Mouse (Mus musculus) neural tube, embryonic 12.5 days (tissue): ENCODE data around the gene Mrpl20. TPM values are rescaled to one million over a fixed set of nuclear protein-coding genes. Genes with fewer than 3 reads are reported as not detected.

Source experiments
- ATAC-seq: fragments of 200-750 bp; cut with Nextera tagmentation; 2 replicates; pipeline ENCODE4 v1.8.0; 2017; ENCODE audit warnings: low read depth, mild to moderate bottlenecking, moderate TSS enrichment, moderate library complexity; ENCODE audit not compliant: low FRiP score
- H3K27ac ChIP-seq: fragments of 300-500 bp; sonication (generic); 2 replicates; pipeline ENCODE4 v1.5.1; 2016
- H3K27me3 ChIP-seq: fragments of 300-500 bp; sonication (generic); replicated peaks from 2 replicates; pipeline ENCODE4 v1.6.1; 2016; ENCODE audit warnings: mild to moderate bottlenecking
- H3K36me3 ChIP-seq: fragments of 300-500 bp; sonication (generic); 2 replicates; pipeline ENCODE4 v1.6.1; 2016; ENCODE audit warnings: mild to moderate bottlenecking
- H3K4me1 ChIP-seq: fragments of 300-500 bp; sonication (generic); 2 replicates; pipeline ENCODE4 v1.6.1; 2016
- H3K4me2 ChIP-seq: fragments of 300-500 bp; sonication (generic); replicated peaks from 2 replicates; pipeline ENCODE4 v1.6.1; 2016; ENCODE audit warnings: mild to moderate bottlenecking
- H3K4me3 ChIP-seq: fragments of 300-500 bp; sonication (generic); 2 replicates; pipeline ENCODE4 v1.5.1; 2016
- H3K9ac ChIP-seq: fragments of 300-500 bp; sonication (generic); 2 replicates; pipeline ENCODE4 v1.6.1; 2016; ENCODE audit warnings: mild to moderate bottlenecking
- H3K9me3 ChIP-seq: fragments of 300-500 bp; sonication (generic); 2 replicates; pipeline ENCODE4 v1.6.1; 2016; ENCODE audit warnings: mild to moderate bottlenecking
- WGBS: fragments of 180-500 bp; shearing (Covaris S2); methylation state at CpG from one replicate; pipeline ENCODE4 v1.1.7; 2016; 5-methylcytosine and 5-hydroxymethylcytosine counted together
- polyA plus RNA-seq: library from polyadenylated mRNA; unstranded; fragments of >200 nt; fragmentation: Nextera tagmentation; extraction: Ambion mirVana; gene quantifications from 2 replicates; pipeline ENCODE4 v1.2.1, GENCODE M21; 2016

Mrpl20 gene
- polyA plus RNA-seq, 1 experiment from 2014 or later, result 226 TPM

GRCm38 (mm10) chr4:155812665-155813181, 10.0 kb downstream of the Mrpl20 start:
- Histone ChIP-seq H3K36me3 (peaks cover 68% of the 10 kb centered on the region), H3K9me3 (no peaks in the 10 kb centered on the region), H3K27me3 (no peaks in the 10 kb centered on the region), H3K4me1 (peaks cover 22% of the 10 kb centered on the region), H3K9ac (peak overlapping the region; percentile 99), H3K4me2 (peak overlapping the region; percentile 89), H3K27ac (peak overlapping the region; percentile 72), H3K4me3 (peak overlapping the region; percentile 100)
- ATAC-seq, result peak; percentile 45
- WGBS, result under 1% methylated on average over 49 of the region's 49 CpGs

GRCm38 (mm10) chr4:155817533-155817932, 14.9 kb downstream of the Mrpl20 start:
- no peak overlapping the region for H3K4me2 ChIP-seq
- H3K27me3 ChIP-seq, result no peaks in the 10 kb centered on the region
- no peak overlapping the region for H3K9ac ChIP-seq
- no peak overlapping the region for H3K4me3 ChIP-seq
- H3K9me3 ChIP-seq, result no peaks in the 10 kb centered on the region
- H3K36me3 ChIP-seq, result peaks cover 85% of the 10 kb centered on the region
- peaks cover 14% of the 10 kb centered on the region for H3K4me1 ChIP-seq
- ATAC-seq, result no peak
- WGBS, result 83% methylated on average over 4 of the region's 4 CpGs
- no peak overlapping the region for H3K27ac ChIP-seq

GRCm38 (mm10) chr4:155821025-155821424, 18.3 kb downstream of the Mrpl20 start:
- Histone ChIP-seq H3K4me1 (no peaks in the 10 kb centered on the region), H3K36me3 (peaks cover 92% of the 10 kb centered on the region), H3K4me3 (no peak overlapping the region), H3K27me3 (no peaks in the 10 kb centered on the region), H3K9me3 (no peaks in the 10 kb centered on the region), H3K4me2 (no peak overlapping the region), H3K9ac (no peak overlapping the region), H3K27ac (no peak overlapping the region)
- WGBS, result 87% methylated on average over 7 of the region's 7 CpGs
- ATAC-seq, result no peak

- no peak overlapping the region for H3K9ac ChIP-seq
- H3K4me3 ChIP-seq, result no peak overlapping the region
- ATAC-seq, result no peak
- H3K4me2 ChIP-seq, result no peak overlapping the region
- H3K36me3 ChIP-seq, result peaks cover 86% of the 10 kb centered on the region
- no peak overlapping the region for H3K27ac ChIP-seq
- no peaks in the 10 kb centered on the region for H3K27me3 ChIP-seq
- 95% methylated on average over 16 of the region's 16 CpGs for WGBS
- no peaks in the 10 kb centered on the region for H3K4me1 ChIP-seq
- H3K9me3 ChIP-seq, result no peaks in the 10 kb centered on the region
Observed at GRCm38 (mm10) chr4:155823443-155823842, 20.8 kb downstream of the Mrpl20 start.

GRCm38 (mm10) chr4:155829866-155830265, 27.2 kb downstream of the Mrpl20 start:
- Histone ChIP-seq H3K9ac (no peak overlapping the region), H3K4me1 (peaks cover 19% of the 10 kb centered on the region), H3K36me3 (peaks cover 35% of the 10 kb centered on the region), H3K9me3 (no peaks in the 10 kb centered on the region), H3K27me3 (no peaks in the 10 kb centered on the region), H3K27ac (no peak overlapping the region), H3K4me3 (no peak overlapping the region), H3K4me2 (no peak overlapping the region)
- WGBS, result 95% methylated on average over 4 of the region's 4 CpGs
- ATAC-seq, result no peak

- H3K36me3 ChIP-seq, result peaks cover 28% of the 10 kb centered on the region
- no peak overlapping the region for H3K4me3 ChIP-seq
- H3K4me2 ChIP-seq, result peak overlapping the region; percentile 83
- 57% methylated on average over 8 of the region's 8 CpGs for WGBS
- no peak; the same call in 1 of the 2 replicates for ATAC-seq
- no peak overlapping the region for H3K9ac ChIP-seq
- H3K4me1 ChIP-seq, result peaks cover 19% of the 10 kb centered on the region
- no peaks in the 10 kb centered on the region for H3K27me3 ChIP-seq
- no peak overlapping the region for H3K27ac ChIP-seq
- H3K9me3 ChIP-seq, result no peaks in the 10 kb centered on the region
Observed at GRCm38 (mm10) chr4:155830596-155830995, 27.9 kb downstream of the Mrpl20 start.

GRCm38 (mm10) chr4:155831205-155831766, 28.6 kb downstream of the Mrpl20 start, which contains the start of gene Aurkaip1:
Aurkaip1 (plus strand) TSS chr4:155831272.
- Histone ChIP-seq H3K9me3 (no peaks in the 10 kb centered on the region), H3K36me3 (peaks cover 28% of the 10 kb centered on the region), H3K4me3 (peak within 1 kb of the TSS; percentile 72), H3K27me3 (no peaks in the 10 kb centered on the region), H3K27ac (peak within 1 kb of the TSS; percentile 53; the same call in 1 of the 2 replicates), H3K9ac (peak within 1 kb of the TSS; percentile 83), H3K4me2 (peak within 1 kb of the TSS; percentile 83), H3K4me1 (peaks cover 19% of the 10 kb centered on the region)
- ATAC-seq, result peak; percentile 94
- under 1% methylated on average over 49 of the region's 49 CpGs for WGBS

- H3K9ac ChIP-seq, result peak overlapping the region; percentile 83
- peak overlapping the region; percentile 72 for H3K4me3 ChIP-seq
- peaks cover 19% of the 10 kb centered on the region for H3K4me1 ChIP-seq
- H3K27ac ChIP-seq, result 0 out of 2 replicates have a peak overlapping the region, but pooled peaks have one; percentile 23
- H3K9me3 ChIP-seq, result no peaks in the 10 kb centered on the region
- no peaks in the 10 kb centered on the region for H3K27me3 ChIP-seq
- peaks cover 23% of the 10 kb centered on the region for H3K36me3 ChIP-seq
- H3K4me2 ChIP-seq, result peak overlapping the region; percentile 83
- ATAC-seq, result peak; percentile 27
- WGBS, result 1% methylated on average over 25 of the region's 25 CpGs
Observed at GRCm38 (mm10) chr4:155831831-155832230, 29.2 kb downstream of the Mrpl20 start.

- Histone ChIP-seq H3K27ac (no peak overlapping the region), H3K27me3 (no peaks in the 10 kb centered on the region), H3K4me1 (peaks cover 19% of the 10 kb centered on the region), H3K4me3 (peak overlapping the region; percentile 72), H3K9ac (peak overlapping the region; percentile 83), H3K9me3 (no peaks in the 10 kb centered on the region), H3K4me2 (peak overlapping the region; percentile 83), H3K36me3 (peaks cover 18% of the 10 kb centered on the region)
- 55% methylated on average over 10 of the region's 10 CpGs for WGBS
- ATAC-seq, result no peak
Observed at GRCm38 (mm10) chr4:155832321-155832720, 29.6 kb downstream of the Mrpl20 start.

- no peak overlapping the region for H3K27ac ChIP-seq
- peaks cover 11% of the 10 kb centered on the region for H3K36me3 ChIP-seq
- no peak overlapping the region for H3K4me3 ChIP-seq
- ATAC-seq, result no peak
- no peaks in the 10 kb centered on the region for H3K27me3 ChIP-seq
- H3K4me1 ChIP-seq, result peaks cover 19% of the 10 kb centered on the region
- WGBS, result 91% methylated on average over 4 of the region's 4 CpGs
- no peaks in the 10 kb centered on the region for H3K9me3 ChIP-seq
- H3K4me2 ChIP-seq, result peak overlapping the region; percentile 83; the same call in 1 of the 2 replicates
- H3K9ac ChIP-seq, result no peak overlapping the region
Observed at GRCm38 (mm10) chr4:155833234-155833633, 30.6 kb downstream of the Mrpl20 start.

GRCm38 (mm10) chr4:155833836-155834235, 31.2 kb downstream of the Mrpl20 start:
- peak; percentile 25 for ATAC-seq
- Histone ChIP-seq H3K4me3 (no peak overlapping the region), H3K9me3 (no peaks in the 10 kb centered on the region), H3K27ac (no peak overlapping the region), H3K9ac (no peak overlapping the region), H3K27me3 (no peaks in the 10 kb centered on the region), H3K36me3 (peaks cover 11% of the 10 kb centered on the region), H3K4me2 (no peak overlapping the region), H3K4me1 (peaks cover 19% of the 10 kb centered on the region)
- 42% methylated on average over 2 of the region's 2 CpGs for WGBS

- 84% methylated on average over 11 of the region's 11 CpGs for WGBS
- Histone ChIP-seq H3K4me2 (no peak overlapping the region), H3K27ac (no peak overlapping the region)
Observed at GRCm38 (mm10) chr4:155837404-155838010, 34.8 kb downstream of the Mrpl20 start.

More at GRCm38 (mm10) chr4:155837404-155838010, 34.8 kb downstream of the Mrpl20 start:
- peaks cover 13% of the 10 kb centered on the region for H3K27me3 ChIP-seq
- peaks cover 11% of the 10 kb centered on the region for H3K36me3 ChIP-seq
- H3K4me1 ChIP-seq, result peaks cover 31% of the 10 kb centered on the region
- no peak for ATAC-seq
- H3K9ac ChIP-seq, result no peak overlapping the region
- H3K9me3 ChIP-seq, result no peaks in the 10 kb centered on the region
- H3K4me3 ChIP-seq, result no peak overlapping the region
